Mouse (Mus musculus): ENCODE data around the gene Sla2. TPM values are rescaled to one million over a fixed set of nuclear protein-coding genes. Genes with fewer than 3 reads are reported as not detected.
"Not testable (repeated sequence)": the region's sequence is repeated elsewhere in the genome, so short reads cannot be mapped to it uniquely, and the experiment has no call there.

Sla2 gene
- polyA plus RNA-seq, 1 experiment: 7.6 TPM

GRCm38 (mm10) chr2:156892821-156893220 lies 5.8 kb upstream of the Sla2 start:
- TF ChIP-seq POLR2A (IDR thresholded peaks at IDR 0.05; ENCODE audit: low read depth, low read length): no peak
- no peak for TF ChIP-seq CTCF (IDR thresholded peaks at IDR 0.05; ENCODE audit: extremely low read depth, insufficient read depth, insufficient read length, insufficient replicate concordance)
- no peak for DNase-seq (ENCODE audit: low read depth in 1 of 2, low spot score in 2 of 2)

GRCm38 (mm10) chr2:156892240-156892639 lies 5.2 kb upstream of the Sla2 start:
- Histone ChIP-seq H3K4me1 (ENCODE audit: control insufficient read depth, insufficient read depth, insufficient read length) (no peaks in the 10 kb centered on the region; the same call in 1 of the 2 replicates), H3K27me3 (ENCODE audit: control insufficient read depth, insufficient read depth, low read length) (no peaks in the 10 kb centered on the region), H3K27ac (ENCODE audit: insufficient read depth, low read length) (no peak overlapping the region), H3K36me3 (ENCODE audit: control insufficient read depth, insufficient read depth, low read length) (no peaks in the 10 kb centered on the region), H3K4me3 (ENCODE audit: extremely low read depth, insufficient read depth, insufficient read length) (no peak overlapping the region)
- DNase-seq (ENCODE audit: low read depth in 1 of 2, low spot score in 2 of 2): no peak
- TF ChIP-seq CTCF (IDR thresholded peaks at IDR 0.05; ENCODE audit: extremely low read depth, insufficient read depth, insufficient read length, insufficient replicate concordance): no peak
- WGBS: 68% methylated on average over 3 of the region's 3 CpGs

More at GRCm38 (mm10) chr2:156892821-156893220, 5.8 kb upstream of the Sla2 start:
- WGBS: 90% methylated on average over 6 of the region's 6 CpGs
- H3K27me3 ChIP-seq (ENCODE audit: control insufficient read depth, insufficient read depth, low read length): no peaks in the 10 kb centered on the region
- no peaks in the 10 kb centered on the region for H3K36me3 ChIP-seq (ENCODE audit: control insufficient read depth, insufficient read depth, low read length)
- H3K4me1 ChIP-seq (ENCODE audit: control insufficient read depth, insufficient read depth, insufficient read length): no peaks in the 10 kb centered on the region
- no peak overlapping the region for H3K4me3 ChIP-seq (ENCODE audit: extremely low read depth, insufficient read depth, insufficient read length)
- H3K27ac ChIP-seq (ENCODE audit: insufficient read depth, low read length): no peak overlapping the region

GRCm38 (mm10) chr2:156888490-156888889 lies 1.5 kb upstream of the Sla2 start:
- no peaks in the 10 kb centered on the region for H3K27me3 ChIP-seq (ENCODE audit: control insufficient read depth, insufficient read depth, low read length)
- DNase-seq (ENCODE audit: low read depth in 1 of 2, low spot score in 2 of 2): no peak

GRCm38 (mm10) chr2:156886084-156886631 lies 834 bp downstream of the Sla2 start:
- WGBS: 36% methylated on average over 10 of the region's 10 CpGs
- H3K4me1 ChIP-seq (ENCODE audit: control insufficient read depth, insufficient read depth, insufficient read length): peaks cover 4% of the 10 kb centered on the region; the same call in 1 of the 2 replicates
- no peaks in the 10 kb centered on the region for H3K27me3 ChIP-seq (ENCODE audit: control insufficient read depth, insufficient read depth, low read length)
- TF ChIP-seq POLR2A (IDR thresholded peaks at IDR 0.05; ENCODE audit: low read depth, low read length) (no peak), CTCF (IDR thresholded peaks at IDR 0.05; ENCODE audit: extremely low read depth, insufficient read depth, insufficient read length, insufficient replicate concordance) (no peak)
- H3K4me3 ChIP-seq (ENCODE audit: extremely low read depth, insufficient read depth, insufficient read length): peak overlapping the region; percentile 54
- H3K36me3 ChIP-seq (ENCODE audit: control insufficient read depth, insufficient read depth, low read length): no peaks in the 10 kb centered on the region
- no peak for DNase-seq (ENCODE audit: low read depth in 1 of 2, low spot score in 2 of 2)
- peak overlapping the region; percentile 76 for H3K27ac ChIP-seq (ENCODE audit: insufficient read depth, low read length)

More at GRCm38 (mm10) chr2:156888490-156888889, 1.5 kb upstream of the Sla2 start:
- Histone ChIP-seq H3K27ac (ENCODE audit: insufficient read depth, low read length) (no peak overlapping the region), H3K4me1 (ENCODE audit: control insufficient read depth, insufficient read depth, insufficient read length) (peaks cover 4% of the 10 kb centered on the region; the same call in 1 of the 2 replicates), H3K4me3 (ENCODE audit: extremely low read depth, insufficient read depth, insufficient read length) (no peak overlapping the region), H3K36me3 (ENCODE audit: control insufficient read depth, insufficient read depth, low read length) (no peaks in the 10 kb centered on the region)
- TF ChIP-seq POLR2A (IDR thresholded peaks at IDR 0.05; ENCODE audit: low read depth, low read length) (no peak), CTCF (IDR thresholded peaks at IDR 0.05; ENCODE audit: extremely low read depth, insufficient read depth, insufficient read length, insufficient replicate concordance) (no peak)
- WGBS: 76% methylated on average over 3 of the region's 3 CpGs

- DNase-seq (ENCODE audit: low read depth in 1 of 2, low spot score in 2 of 2); H3K36me3 ChIP-seq (ENCODE audit: control insufficient read depth, insufficient read depth, low read length); H3K27me3 ChIP-seq (ENCODE audit: control insufficient read depth, insufficient read depth, low read length); H3K4me1 ChIP-seq (ENCODE audit: control insufficient read depth, insufficient read depth, insufficient read length): not testable (repeated sequence)
- peak overlapping the region; percentile 32; the same call in 1 of the 2 replicates for H3K27ac ChIP-seq (ENCODE audit: insufficient read depth, low read length)
- 24% methylated on average over 2 of the region's 2 CpGs for WGBS
- H3K4me3 ChIP-seq (ENCODE audit: extremely low read depth, insufficient read depth, insufficient read length): peak overlapping the region; percentile 54; the same call in 1 of the 2 replicates
These were observed 1.3 kb downstream of the Sla2 start for GRCm38 (mm10) chr2:156885666-156886065.

- TF ChIP-seq POLR2A (IDR thresholded peaks at IDR 0.05; ENCODE audit: low read depth, low read length) (no peak), CTCF (IDR thresholded peaks at IDR 0.05; ENCODE audit: extremely low read depth, insufficient read depth, insufficient read length, insufficient replicate concordance) (no peak)
- WGBS: 65% methylated on average over 10 of the region's 10 CpGs
- DNase-seq (ENCODE audit: low read depth in 1 of 2, low spot score in 2 of 2): no peak
- Histone ChIP-seq H3K36me3 (ENCODE audit: control insufficient read depth, insufficient read depth, low read length) (no peaks in the 10 kb centered on the region), H3K4me1 (ENCODE audit: control insufficient read depth, insufficient read depth, insufficient read length) (peaks cover 4% of the 10 kb centered on the region; the same call in 1 of the 2 replicates), H3K27ac (ENCODE audit: insufficient read depth, low read length) (no peak overlapping the region; the same call in 1 of the 2 replicates), H3K4me3 (ENCODE audit: extremely low read depth, insufficient read depth, insufficient read length) (peak overlapping the region; percentile 12; the same call in 1 of the 2 replicates), H3K27me3 (ENCODE audit: control insufficient read depth, insufficient read depth, low read length) (no peaks in the 10 kb centered on the region)
These were observed 2.4 kb downstream of the Sla2 start for GRCm38 (mm10) chr2:156884396-156885211.
